Mouse (Mus musculus) kidney, adult 2 months (tissue): ENCODE measurements at regions not wholly inside any gene's neighbourhood (a gene's known extent, or its start where the extent isn't known, plus 50 kb on each side); places are given as distances from the start of the nearest gene placed in this dataset.

Experiments used
- DNase-seq: peaks from one replicate; pipeline ENCODE4 v3.0.0; 2021
- H3K27ac ChIP-seq: fragments of 200-500 bp; 2 replicates; pipeline ENCODE4 v1.5.1; 2012; ENCODE audit warnings: low read depth, low read length, control low read depth, inconsistent platforms; ENCODE audit not compliant: insufficient read depth
- H3K27me3 ChIP-seq: fragments of 200-500 bp; replicated peaks from 2 replicates; pipeline ENCODE4 v1.6.1; 2012; ENCODE audit warnings: mild to moderate bottlenecking, moderate library complexity, low read length, inconsistent platforms; ENCODE audit not compliant: control insufficient read depth, insufficient read depth
- H3K36me3 ChIP-seq: fragments of 200-500 bp; 2 replicates; pipeline ENCODE4 v1.6.1; 2012; ENCODE audit warnings: mild to moderate bottlenecking, moderate library complexity, low read length, inconsistent platforms; ENCODE audit not compliant: control insufficient read depth, insufficient read depth
- H3K4me1 ChIP-seq: fragments of 200-500 bp; 2 replicates; pipeline ENCODE4 v1.6.1; 2011; ENCODE audit warnings: low read length; ENCODE audit not compliant: control insufficient read depth, insufficient read depth
- H3K4me3 ChIP-seq: fragments of 200-500 bp; 2 replicates; pipeline ENCODE4 v1.5.1; 2011; ENCODE audit warnings: mild to moderate bottlenecking, low read depth, low read length, control low read depth; ENCODE audit not compliant: insufficient read depth
- CTCF ChIP-seq: fragments of 200-500 bp; conservative IDR thresholded peaks from 2 replicates; pipeline ENCODE4 v1.5.1; 2011; ENCODE audit warnings: low read depth, mild to moderate bottlenecking, control low read depth, low read length, moderate library complexity, mixed read lengths; ENCODE audit not compliant: insufficient read depth, insufficient read length
- POLR2A ChIP-seq: fragments of 200-500 bp; IDR thresholded peaks from one replicate; pipeline ENCODE4 v1.6.1; 2011; ENCODE audit warnings: low read depth, low read length, control low read depth
- WGBS: fragments of 180-500 bp; shearing (Covaris S2); methylation state at CpG from one replicate; pipeline ENCODE4 v1.1.7; 2018; 5-methylcytosine and 5-hydroxymethylcytosine counted together

GRCm38 (mm10) chr15:63371328-63372023, 473.5 kb downstream of the Gsdmc2 start:
- H3K27me3 ChIP-seq: no peaks in the 10 kb centered on the region
- no peaks in the 10 kb centered on the region for H3K36me3 ChIP-seq
- WGBS: 27% methylated on average over 4 of the region's 4 CpGs
- H3K27ac ChIP-seq: no peak overlapping the region
- TF ChIP-seq CTCF (no peak), POLR2A (no peak)
- no peaks in the 10 kb centered on the region for H3K4me1 ChIP-seq
- no peak overlapping the region for H3K4me3 ChIP-seq
- no peak for DNase-seq

GRCm38 (mm10) chr15:63364473-63364872, 480.5 kb downstream of the Gsdmc2 start:
- Histone ChIP-seq H3K4me1 (no peaks in the 10 kb centered on the region), H3K36me3 (no peaks in the 10 kb centered on the region), H3K27ac (no peak overlapping the region), H3K27me3 (no peaks in the 10 kb centered on the region), H3K4me3 (no peak overlapping the region)
- no peak for DNase-seq
- WGBS: 73% methylated on average over 1 of the region's 1 CpGs
- TF ChIP-seq CTCF (no peak), POLR2A (no peak)

- Histone ChIP-seq H3K27ac (no peak overlapping the region), H3K27me3 (no peaks in the 10 kb centered on the region), H3K36me3 (no peaks in the 10 kb centered on the region), H3K4me3 (no peak overlapping the region), H3K4me1 (no peaks in the 10 kb centered on the region)
- DNase-seq: peak; percentile 5
- TF ChIP-seq POLR2A (no peak), CTCF (no peak)
- 81% methylated on average over 7 of the region's 7 CpGs for WGBS
Observed at GRCm38 (mm10) chr15:63360402-63360801, 484.6 kb downstream of the Gsdmc2 start.

- 82% methylated on average over 2 of the region's 2 CpGs for WGBS
- H3K4me1 ChIP-seq: no peaks in the 10 kb centered on the region
- H3K4me3 ChIP-seq: no peak overlapping the region
- TF ChIP-seq POLR2A: no peak
- no peak for TF ChIP-seq CTCF
- no peak for DNase-seq
- H3K36me3 ChIP-seq: no peaks in the 10 kb centered on the region
- H3K27ac ChIP-seq: no peak overlapping the region
- no peaks in the 10 kb centered on the region for H3K27me3 ChIP-seq
Observed at GRCm38 (mm10) chr15:63341730-63342129, 503.2 kb downstream of the Gsdmc2 start.

GRCm38 (mm10) chr15:63340322-63341060, 504.5 kb downstream of the Gsdmc2 start:
- DNase-seq: peak; percentile 37
- Histone ChIP-seq H3K4me1 (no peaks in the 10 kb centered on the region), H3K4me3 (no peak overlapping the region), H3K27me3 (no peaks in the 10 kb centered on the region), H3K36me3 (no peaks in the 10 kb centered on the region), H3K27ac (no peak overlapping the region)
- WGBS: 17% methylated on average over 6 of the region's 6 CpGs
- peak; percentile 29; the same call in 1 of the 2 replicates for TF ChIP-seq CTCF
- no peak for TF ChIP-seq POLR2A

GRCm38 (mm10) chr15:63319666-63320065, 525.3 kb downstream of the Gsdmc2 start:
- 45% methylated on average over 1 of the region's 1 CpGs for WGBS
- no peak overlapping the region for H3K27ac ChIP-seq
- H3K4me3 ChIP-seq: no peak overlapping the region
- H3K27me3 ChIP-seq: no peaks in the 10 kb centered on the region
- no peaks in the 10 kb centered on the region for H3K4me1 ChIP-seq
- TF ChIP-seq POLR2A (no peak), CTCF (no peak)
- DNase-seq: no peak
- H3K36me3 ChIP-seq: no peaks in the 10 kb centered on the region

GRCm38 (mm10) chr15:63310426-63310825, 534.6 kb downstream of the Gsdmc2 start:
- no peak overlapping the region for H3K4me3 ChIP-seq
- no peak overlapping the region for H3K27ac ChIP-seq
- DNase-seq: no peak
- no peak for TF ChIP-seq POLR2A
- TF ChIP-seq CTCF: no peak
- no peaks in the 10 kb centered on the region for H3K36me3 ChIP-seq
- no peaks in the 10 kb centered on the region for H3K27me3 ChIP-seq
- H3K4me1 ChIP-seq: no peaks in the 10 kb centered on the region
- 81% methylated on average over 2 of the region's 2 CpGs for WGBS
